Mouse (Mus musculus) layer of hippocampus, adult 8-10 months (tissue): ENCODE data around the gene Kndc1. TPM values are rescaled to one million over a fixed set of nuclear protein-coding genes. Genes with fewer than 3 reads are reported as not detected.

ENCODE experiments used
- DNase-seq, 2 experiments: peaks; one replicate each; pipeline ENCODE4 v3.0.0; 2022; ENCODE audit warnings: low spot score in 2 of 2
- microRNA-seq, 2 experiments: library from miRNA; unstranded; fragments of <30 nt; microRNA quantifications; one replicate each; pipeline ENCODE4 v1.2.0; 2022
- total RNA-seq, 4 experiments: library from RNA; stranded (reverse); gene quantifications; 2 replicates each; pipeline ENCODE4 v1.2.4; 2022

Kndc1 gene
- total RNA-seq, 4 experiments from 2014 or later: 90.0 to 103 (median 95.8) TPM

DNA sequence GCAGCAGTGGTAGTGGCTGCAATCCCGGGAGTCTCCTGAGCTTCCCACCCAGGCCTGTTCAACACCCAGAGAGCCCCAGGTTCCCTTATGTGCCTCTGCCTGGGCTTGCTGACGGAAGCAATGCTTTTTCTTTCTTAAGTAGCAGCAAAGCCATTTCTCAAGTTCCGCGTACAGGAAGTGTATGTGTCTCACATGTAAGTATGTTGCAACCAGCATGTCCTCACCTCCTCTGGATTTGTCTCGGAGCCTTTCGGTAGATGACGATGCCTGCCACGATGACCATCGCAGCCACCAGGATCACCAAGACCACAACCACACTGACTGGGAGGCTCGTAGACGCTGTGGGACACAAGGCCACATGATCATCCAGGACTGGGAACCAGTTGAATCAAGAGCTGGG is 90.0 kb downstream of the Kndc1 start:
- DNase-seq: no peak

DNA sequence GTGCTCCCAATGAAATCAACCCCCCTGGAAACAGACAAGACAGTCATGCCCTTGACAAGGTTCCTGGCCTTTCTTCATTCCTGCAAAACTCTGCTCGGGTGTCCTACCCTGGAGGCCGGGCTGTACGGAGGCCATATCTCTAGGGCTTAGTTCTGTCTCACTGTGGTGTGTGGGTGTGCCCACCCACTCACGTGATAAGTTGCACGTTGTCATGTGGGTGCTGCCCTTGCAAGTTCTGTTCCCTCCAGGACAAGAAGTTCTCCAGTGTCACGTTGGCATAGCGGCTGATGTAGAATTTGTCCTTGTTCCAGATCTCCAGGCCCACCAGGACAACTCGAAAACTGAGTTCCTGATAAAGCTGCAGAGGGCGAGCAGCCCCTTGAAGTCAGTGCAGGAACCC is 93.8 kb downstream of the Kndc1 start:
- DNase-seq: no peak

DNA sequence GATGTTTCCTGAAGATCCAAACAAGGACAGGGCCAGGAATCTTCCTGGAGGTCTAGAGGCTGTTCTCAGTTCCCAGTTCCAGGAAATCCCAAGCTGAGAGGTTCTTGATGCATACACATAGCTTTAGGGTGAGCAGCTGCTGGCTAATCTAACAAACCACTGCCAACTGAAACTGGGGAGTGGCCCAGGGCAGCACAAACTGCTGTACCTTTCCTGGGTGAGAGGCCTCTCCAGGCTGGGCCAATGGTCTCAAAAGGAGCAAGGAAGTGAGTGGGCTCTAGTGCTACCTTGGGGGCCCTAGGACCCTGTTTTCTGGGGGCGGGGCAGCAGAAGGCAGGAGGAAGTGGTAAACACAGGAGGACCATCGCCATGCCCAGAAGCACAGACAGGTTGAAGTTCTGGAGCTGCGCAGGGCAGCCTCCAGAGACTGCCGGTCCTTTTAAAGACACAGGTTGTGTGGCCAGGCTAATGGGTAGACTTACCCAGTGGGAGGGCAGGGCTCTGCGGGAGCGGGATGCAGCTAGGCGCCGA is 96.4 kb downstream of the Kndc1 start:
- DNase-seq: no peak

Small RNAs within 50 kb of the gene (microRNA-seq; reads per million reads assigned to microRNA genes)
- gene Mir202 (0.32 to 1.8 reads per million in 2 experiments), gene Mir7062 (0.64 to 5.6 reads per million in 2 experiments), gene mmu-mir-7686 (0 reads per million in 2 experiments)

Other genes with a start within 250 kb of the Kndc1 start
- 1 to 10 TPM; 3.7 to 4.5 (median 4.2) TPM for gene Cfap46, start 210.9 kb upstream of the Kndc1 start, total RNA-seq
- 10 to 100 TPM; 43.2 to 67.8 (median 57.9) TPM for gene Adgra1, start 60.5 kb upstream of the Kndc1 start, total RNA-seq
- gene Utf1, start 49.1 kb downstream of the Kndc1 start, total RNA-seq: not detected
- gene 6430531B16Rik, start 84.1 kb downstream of the Kndc1 start, total RNA-seq: 1 to 10 TPM; 1.2 to 1.9 (median 1.6) TPM
- 1 to 10 TPM; 3.0 to 7.2 (median 4.5) TPM for gene Adam8, start 97.9 kb downstream of the Kndc1 start, total RNA-seq
- 10 to 100 TPM; 21.2 to 27.8 (median 27.0) TPM for gene Zfp511, start 141.7 kb downstream of the Kndc1 start, total RNA-seq
- 10 to 100 TPM; 36.0 to 39.0 (median 36.7) TPM for gene Tubgcp2, start 142.0 kb downstream of the Kndc1 start, total RNA-seq
- gene Msx3, start 154.4 kb downstream of the Kndc1 start, total RNA-seq: not detected
- gene Caly, start 187.9 kb downstream of the Kndc1 start, total RNA-seq: 100 to 1,000 TPM; 217 to 237 (median 229) TPM
- gene Prap1, start 198.7 kb downstream of the Kndc1 start, total RNA-seq: under 1 TPM in 1 of 4 experiments, not detected in 3; 0.56 TPM
- 10 to 100 TPM; 42.7 to 49.1 (median 47.7) TPM for gene Fuom, start 207.7 kb downstream of the Kndc1 start, total RNA-seq
- gene Paox, start 221.1 kb downstream of the Kndc1 start, total RNA-seq: 1 to 10 TPM; 6.1 to 6.5 (median 6.4) TPM
- gene Echs1, start 221.8 kb downstream of the Kndc1 start, total RNA-seq: 10 to 100 TPM; 61.4 to 68.6 (median 65.7) TPM
- gene Mtg1, start 242.9 kb downstream of the Kndc1 start, total RNA-seq: 10 to 100 TPM; 27.2 to 34.8 (median 31.6) TPM